Comparison of ENCODE assay signal across 1 mouse cellular context in genomic region chr8:105699488-105700215, GRCm38 (mm10).
TF ChIP-seq lines count a peak whose summit lies in the region.

No protein-coding gene starts in this region.

TF ChIP-seq in MEL, 35 proteins besides CTCF, POLR2A, EP300 and RAD21 (continued from another document):
- no peak for TF ChIP-seq POLR2AphosphoS5 (IDR thresholded peaks at IDR 0.05; ENCODE audit: borderline replicate concordance, low read depth, low read length)
- no peak for TF ChIP-seq MAX (IDR thresholded peaks at IDR 0.05; ENCODE audit: low read length)
